Mouse (Mus musculus): ENCODE results near the gene Myh9.

- no peak for TF ChIP-seq EP300 (IDR thresholded peaks at IDR 0.05)
- TF ChIP-seq CTCF (IDR thresholded peaks at IDR 0.05): no peak
Measured at GRCm38 (mm10) chr15:77881698-77882097, 39.7 kb upstream of the Myh9 start.

Measured in lung, postnatal 0 days (tissue).